Mouse (Mus musculus): ENCODE data around the gene Gm5447. TPM values are rescaled to one million over a fixed set of nuclear protein-coding genes. Genes with fewer than 3 reads are reported as not detected.

Gm5447 gene
- polyA plus RNA-seq, 1 experiment from 2014 or later: 0.12 TPM

Other genes starting within 250 kb of the Gm5447 start
- 0.10 TPM in 1 of 2 replicates, not detected in the other for gene Irf4, start 225.0 kb upstream of the Gm5447 start, polyA plus RNA-seq (2016; fragmentation: Nextera tagmentation; extraction: Ambion mirVana)
- not detected in 2 replicates for gene Hus1b, start 26.4 kb upstream of the Gm5447 start, polyA plus RNA-seq (2016; fragmentation: Nextera tagmentation; extraction: Ambion mirVana)
- 45.8 and 52.6 TPM in 2 replicates for gene Exoc2, start 111 bp upstream of the Gm5447 start, polyA plus RNA-seq (2016; fragmentation: Nextera tagmentation; extraction: Ambion mirVana)